Mouse (Mus musculus) MN1 (cell line): Measurements from ENCODE around the gene Cuedc1.
"Not testable (repeated sequence)": the region's sequence is repeated elsewhere in the genome, so short reads cannot be mapped to it uniquely, and the experiment has no call there.

Source experiments
- DNase-seq: peaks from one replicate; pipeline ENCODE4 v3.0.0-alpha.2; 2016; ENCODE audit warnings: low spot score

The Cuedc1 gene

DNA sequence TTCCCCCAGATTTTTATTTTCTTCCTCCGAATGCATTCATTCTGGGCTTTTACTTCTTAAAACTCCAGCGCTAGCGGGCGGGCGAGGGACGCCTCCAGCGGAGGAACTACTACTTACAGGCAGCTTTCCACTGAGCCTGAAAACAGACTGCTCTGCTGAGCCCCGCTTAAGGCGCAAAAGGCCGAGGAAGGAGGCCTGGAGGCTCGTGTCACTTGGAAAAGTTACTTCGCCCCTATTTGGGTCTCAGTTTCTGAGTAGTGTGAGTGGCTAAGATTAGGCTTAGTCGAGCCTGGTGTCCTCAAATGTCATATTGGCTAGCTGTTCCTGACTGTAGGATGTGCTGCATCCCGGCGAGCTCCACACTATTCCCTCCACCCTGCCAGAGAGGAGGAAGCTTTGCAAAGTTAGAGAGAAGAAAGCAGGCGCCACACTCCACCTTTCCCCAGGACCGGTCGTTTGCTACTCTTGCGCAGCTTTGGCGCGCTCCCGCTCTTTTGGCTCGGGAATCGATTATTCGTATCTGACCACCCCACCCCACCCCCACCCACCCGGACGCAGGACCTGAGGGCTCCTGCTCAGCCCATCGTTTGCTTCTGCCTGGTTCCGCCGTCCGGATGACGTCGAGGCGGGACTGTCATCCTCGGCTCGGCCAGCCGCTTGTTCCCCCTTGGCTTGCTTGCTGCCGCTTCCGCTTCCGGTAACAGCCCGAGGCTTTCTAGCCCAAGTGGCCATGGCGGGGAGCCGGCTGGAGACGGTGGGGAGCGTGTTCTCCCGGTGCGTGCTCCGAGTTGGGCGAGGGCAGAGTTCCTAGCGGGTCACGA, 106.1 kb downstream of the Cuedc1 start, which contains the start of gene Mrps23:
Mrps23 (plus strand) TSS at position 677 of the 821 bp plus-strand sequence.
- DNase-seq = peak; percentile 92

DNA sequence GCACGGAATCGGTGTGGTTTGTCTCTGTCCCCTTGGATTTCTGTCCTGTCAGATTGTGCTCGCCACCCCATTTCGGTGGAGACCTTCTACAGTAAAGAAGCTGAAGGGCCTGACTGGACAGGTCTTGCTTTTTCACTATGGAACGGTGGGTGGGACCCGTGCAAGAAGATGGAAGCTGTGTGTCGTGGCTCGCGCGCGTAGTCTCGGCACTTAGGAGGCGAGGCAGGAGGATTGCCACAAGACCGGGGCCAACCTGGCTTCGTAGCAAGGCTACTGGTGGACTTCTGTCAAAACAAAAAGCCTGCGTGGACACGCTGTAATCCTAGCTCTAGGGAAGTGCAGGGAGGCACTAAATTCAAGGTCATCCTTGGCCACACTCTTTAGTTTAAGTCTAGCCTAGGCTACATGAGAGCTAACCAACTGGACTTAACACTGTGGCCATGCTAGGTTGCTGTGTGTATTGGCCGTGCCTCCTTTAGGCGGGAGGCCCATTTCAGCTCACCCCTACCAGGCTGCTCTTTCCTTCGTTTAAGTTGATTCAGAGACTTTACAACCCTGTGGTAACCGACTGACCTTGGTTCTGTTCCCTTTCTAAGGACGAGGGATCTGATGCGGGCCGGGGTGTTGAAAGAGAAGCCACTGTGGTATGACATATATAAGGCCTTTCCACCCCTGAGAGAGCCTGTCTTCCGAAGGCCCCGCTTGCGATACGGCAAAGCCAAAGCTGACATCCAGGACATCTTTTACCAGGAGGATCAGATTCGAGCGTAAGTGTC, 106.9 kb downstream of the Cuedc1 start:
- DNase-seq = peak; percentile 33

DNA sequence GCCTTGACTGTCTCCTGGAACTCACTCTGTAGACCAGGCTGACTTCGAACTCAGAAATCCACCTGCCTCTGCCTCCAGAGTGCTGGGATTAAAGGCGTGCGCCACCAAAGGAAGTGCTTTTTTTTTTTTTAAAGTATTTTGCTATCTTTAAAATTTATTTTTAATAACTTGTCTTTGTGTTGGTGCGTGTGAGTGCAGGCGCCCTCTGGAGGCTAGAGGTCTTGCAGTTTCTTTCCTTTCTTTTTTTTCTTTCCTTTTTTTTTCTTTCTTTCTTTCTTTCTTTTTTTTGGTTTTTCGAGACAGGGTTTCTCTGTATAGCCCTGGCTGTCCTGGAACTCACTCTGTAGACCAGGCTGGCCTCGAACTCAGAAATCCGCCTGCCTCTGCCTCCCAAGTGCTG, 108.7 kb downstream of the Cuedc1 start:
- DNase-seq = not testable (repeated sequence)

- DNase-seq = no peak
Observed at GRCm38 (mm10) chr11:88207697-88208096, 109.8 kb downstream of the Cuedc1 start.

- DNase-seq = no peak
Observed at GRCm38 (mm10) chr11:88211824-88212582, 114.1 kb downstream of the Cuedc1 start.

- DNase-seq = no peak
Observed at GRCm38 (mm10) chr11:88213757-88214156, 115.9 kb downstream of the Cuedc1 start.

GRCm38 (mm10) chr11:88214881-88215831, 117.3 kb downstream of the Cuedc1 start:
- peak; percentile 90 for DNase-seq

GRCm38 (mm10) chr11:88216231-88216685, 118.4 kb downstream of the Cuedc1 start:
- DNase-seq = peak; percentile 74

DNA sequence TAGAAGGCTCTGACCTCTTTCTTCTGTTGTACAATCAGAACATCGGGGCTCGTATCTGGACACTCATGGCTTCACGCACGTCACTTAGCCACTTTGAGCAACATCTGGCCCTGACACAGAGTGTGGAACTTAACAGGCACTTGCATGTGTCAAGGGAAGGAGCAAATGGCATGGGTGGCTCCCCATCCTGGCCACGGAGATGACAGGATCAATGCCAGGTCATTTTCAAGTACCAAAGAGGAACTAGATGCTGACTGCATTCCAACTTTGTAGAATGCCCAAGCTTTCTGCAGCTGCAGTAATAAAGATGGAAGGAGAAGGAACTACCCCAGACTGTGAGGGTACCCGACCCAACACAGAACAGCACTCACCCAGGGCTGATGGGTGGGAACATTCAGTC, 120.3 kb downstream of the Cuedc1 start:
- DNase-seq = no peak

GRCm38 (mm10) chr11:88218586-88218985, 120.7 kb downstream of the Cuedc1 start:
- no peak for DNase-seq

- DNase-seq = no peak
Observed at GRCm38 (mm10) chr11:88221929-88222475, 124.1 kb downstream of the Cuedc1 start.

DNA sequence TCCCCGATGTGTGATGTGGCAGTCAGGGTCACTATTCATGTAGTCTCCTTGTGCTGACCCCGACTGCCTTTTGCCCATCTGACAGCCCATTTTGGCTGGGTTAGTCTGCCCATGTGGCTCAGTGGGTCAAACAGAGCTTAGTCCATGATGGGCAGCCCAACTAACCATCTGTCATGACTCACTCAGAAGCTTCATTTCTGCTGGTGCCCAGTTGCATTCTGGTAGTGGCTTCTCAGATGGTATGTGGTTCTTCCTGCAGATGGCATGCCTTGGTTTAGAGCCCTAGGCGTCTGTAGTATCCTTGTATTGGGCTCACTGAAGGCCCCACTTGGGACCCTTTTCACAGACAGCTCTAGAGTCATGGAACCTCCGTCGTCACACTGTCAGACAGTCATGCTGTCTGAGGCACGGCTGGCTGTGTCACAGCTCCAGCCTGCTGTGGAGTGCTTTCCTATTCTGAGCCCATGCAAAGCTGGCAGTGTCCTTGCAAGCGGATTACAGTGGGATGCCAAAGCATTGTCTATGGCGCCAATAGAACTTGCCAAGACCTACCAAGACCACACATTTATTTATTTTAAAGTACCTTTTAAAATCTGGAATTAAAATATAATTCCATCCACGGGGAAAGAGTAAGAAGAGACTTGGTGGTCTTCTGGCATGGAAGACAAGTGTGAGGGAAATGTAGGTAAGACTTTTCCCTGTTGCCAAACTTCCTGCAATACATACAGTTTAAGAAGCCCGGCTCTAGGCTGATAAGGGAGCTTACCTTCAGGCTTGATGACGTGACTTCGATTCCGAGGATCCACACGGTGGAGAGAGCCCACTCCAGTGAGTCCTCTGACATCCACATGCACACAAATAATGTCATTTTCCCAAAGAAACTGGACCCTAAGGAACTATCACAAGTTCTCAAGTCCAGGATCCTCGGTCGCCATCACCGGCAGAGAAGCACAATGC, 129.4 kb downstream of the Cuedc1 start:
- DNase-seq = no peak

- DNase-seq = no peak
Observed at GRCm38 (mm10) chr11:88231213-88231790, 133.4 kb downstream of the Cuedc1 start.

- DNase-seq = peak; percentile 63
Observed at GRCm38 (mm10) chr11:88233528-88234427, 135.9 kb downstream of the Cuedc1 start.

DNA sequence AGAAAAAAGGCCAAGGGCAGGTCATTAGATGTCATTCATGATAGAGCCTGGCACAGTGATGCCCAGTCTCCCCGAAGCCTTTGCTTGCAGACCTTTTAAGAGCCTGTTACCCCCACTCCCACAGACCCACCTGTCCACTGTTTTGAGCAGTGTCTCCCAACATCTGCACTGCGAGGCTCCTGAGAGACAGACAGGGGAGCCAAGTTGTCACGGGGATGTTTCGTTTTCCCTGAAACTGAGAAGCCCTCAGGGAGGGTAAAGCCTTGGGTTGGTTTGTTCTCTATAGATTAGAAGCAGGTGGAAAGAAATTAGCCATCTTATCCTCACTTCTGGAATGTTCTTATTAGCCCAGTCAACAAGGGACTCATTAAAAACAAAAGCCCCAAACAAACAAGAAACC, 136.9 kb downstream of the Cuedc1 start:
- peak; percentile 35 for DNase-seq

GRCm38 (mm10) chr11:88235221-88236203, 137.7 kb downstream of the Cuedc1 start:
- DNase-seq = peak; percentile 90

- DNase-seq = no peak
Observed at GRCm38 (mm10) chr11:88240275-88240674, 142.4 kb downstream of the Cuedc1 start.
